Mouse (Mus musculus) Muller cell, postnatal 12 days (primary cell): ENCODE results near the gene Ica1l.
A peak's percentile ranks its signal among the peaks of the same experiment; 100 is the strongest.
"Not testable (repeated sequence)": the region's sequence is repeated elsewhere in the genome, so short reads cannot be mapped to it uniquely, and the experiment has no call there.

Experiments used
- DNase-seq: peaks from one replicate; pipeline ENCODE4 v3.0.0-alpha.2; 2015; ENCODE audit errors: inconsistent ontology term

Ica1l gene

DNA sequence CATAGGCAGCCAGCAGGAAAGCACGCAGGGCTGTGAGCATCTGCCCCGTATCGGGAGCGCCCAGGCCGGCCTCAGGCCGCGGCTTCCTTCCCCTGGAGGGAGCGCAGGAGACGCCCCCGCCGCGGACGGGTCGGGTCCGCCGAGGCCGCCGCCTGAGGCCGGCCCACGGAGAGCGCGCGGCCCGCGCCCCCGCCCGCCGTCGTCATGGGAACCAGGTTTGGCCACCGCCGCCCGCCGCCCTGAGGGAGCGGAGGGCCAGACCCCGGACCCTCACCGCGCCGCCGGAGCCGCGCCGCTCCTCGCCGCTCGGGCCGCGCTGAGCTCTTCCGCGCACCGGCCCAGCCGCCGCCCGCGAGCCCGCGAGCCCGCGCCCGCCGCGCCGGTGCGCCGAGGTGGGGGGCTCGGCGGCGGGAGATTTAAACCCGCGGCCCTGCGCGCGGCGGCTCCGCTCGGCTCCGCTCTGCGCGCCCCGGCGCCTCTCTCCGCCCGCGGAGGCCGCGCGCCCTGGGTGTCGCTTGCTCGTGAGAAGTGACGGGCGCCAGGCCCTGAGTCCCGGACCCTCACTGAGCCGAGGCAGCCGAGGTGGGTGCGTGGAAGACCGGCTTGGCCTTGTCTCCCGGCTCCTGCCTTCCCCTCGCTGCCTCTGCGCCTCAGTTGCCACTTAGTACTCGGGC is at the start of gene Ica1l:
Gene Ica1l, minus strand, starts transcription at position 389 of the 674 bp plus-strand sequence.
- peak; percentile 52 for DNase-seq

DNA sequence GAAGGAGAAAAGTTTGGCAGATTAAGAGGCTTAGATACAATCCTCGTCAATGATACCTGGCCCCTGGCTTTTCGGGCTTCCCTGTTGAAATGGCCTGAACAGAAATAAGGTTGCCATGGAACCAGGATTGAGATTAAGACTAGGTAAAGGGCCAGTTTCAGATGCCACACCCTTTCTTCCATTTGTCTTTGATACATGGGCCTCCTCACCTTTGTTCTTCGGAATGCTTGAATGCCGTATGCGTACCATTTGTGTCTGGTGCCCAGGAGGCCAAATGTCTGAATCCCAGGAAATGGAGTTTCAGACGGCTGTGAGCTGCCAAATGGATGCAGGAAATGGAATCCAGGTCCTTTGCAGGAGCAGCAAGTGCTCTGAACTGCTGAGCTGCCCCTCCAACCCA is 33.4 kb upstream of the Ica1l start:
- no peak for DNase-seq

DNA sequence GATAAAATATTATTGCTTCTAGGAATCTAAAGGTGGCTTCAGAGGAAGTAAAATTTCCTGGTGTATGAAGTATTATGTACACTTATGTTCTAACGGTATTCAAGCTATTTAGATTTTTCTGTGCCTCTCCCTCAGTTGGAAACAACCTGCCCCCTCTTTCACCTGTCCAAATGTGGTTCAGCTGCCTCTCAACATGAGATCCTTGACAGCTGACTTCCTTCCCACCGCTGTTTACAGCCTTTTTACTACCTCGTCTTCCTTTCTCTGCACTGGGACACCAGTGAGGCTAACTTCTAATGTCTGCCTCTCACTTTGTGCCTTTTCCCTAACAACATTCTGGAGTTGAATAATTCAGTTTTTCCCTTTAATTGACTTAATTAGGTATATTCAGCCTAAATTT is 32.6 kb upstream of the Ica1l start:
- DNase-seq = no peak

DNA sequence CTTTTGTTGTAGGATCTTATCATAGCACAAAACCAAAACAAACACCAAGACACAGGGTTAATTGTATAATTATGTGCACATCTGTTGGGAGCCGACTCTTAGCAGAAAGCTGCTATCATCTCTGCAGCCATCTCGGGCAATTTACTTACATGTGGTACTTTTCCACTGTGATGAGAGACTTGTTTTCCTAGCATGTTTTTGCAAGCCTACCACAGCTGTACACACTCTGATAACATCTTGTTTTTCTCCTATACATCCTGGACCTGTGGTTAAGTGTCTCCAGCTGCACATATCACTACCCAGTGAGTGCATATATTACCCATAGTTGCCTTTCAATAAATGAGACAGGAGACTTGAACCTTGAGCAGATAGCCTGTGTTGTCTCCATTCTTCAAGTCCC is 32.0 kb upstream of the Ica1l start:
- DNase-seq = no peak

DNA sequence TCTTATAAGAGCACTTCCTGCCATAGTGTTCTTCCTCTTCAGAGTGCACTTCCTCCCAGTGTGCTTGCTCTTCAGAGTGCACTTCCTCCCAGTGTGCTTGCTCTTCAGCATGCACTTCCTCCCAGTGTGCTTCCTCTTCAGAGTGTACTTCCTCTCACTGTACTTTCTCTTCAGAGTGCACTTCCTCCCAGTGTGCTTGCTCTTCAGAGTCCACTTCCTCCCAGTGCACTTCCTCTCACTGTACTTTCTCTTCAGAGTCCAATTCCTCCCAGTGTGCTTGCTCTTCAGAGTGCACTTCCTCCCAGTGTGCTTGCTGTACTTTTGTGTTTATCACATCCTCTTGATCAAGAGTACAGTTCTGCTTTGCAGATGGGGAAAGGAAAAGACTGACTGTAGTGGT is 27.7 kb upstream of the Ica1l start:
- DNase-seq = not testable (repeated sequence)

DNA sequence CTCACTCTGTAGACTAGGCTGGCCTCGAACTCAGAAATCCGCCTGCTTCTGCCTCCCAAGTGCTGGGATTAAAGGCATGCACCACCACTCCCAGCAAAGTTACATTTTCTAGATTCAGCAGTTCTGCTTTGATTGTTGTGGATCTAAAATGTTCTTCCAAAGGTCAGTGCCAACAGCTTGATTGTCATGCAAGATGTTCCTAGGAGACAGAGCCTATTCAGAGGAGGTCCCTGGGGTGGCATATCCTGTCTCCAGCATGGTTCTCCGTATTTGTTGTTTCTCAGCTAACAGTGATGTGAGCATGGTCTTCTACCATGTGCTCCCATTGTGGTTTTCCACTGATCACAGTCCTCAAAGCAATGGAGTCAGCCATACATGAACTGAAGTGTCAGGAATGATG is 13.3 kb upstream of the Ica1l start:
- DNase-seq = no peak

DNA sequence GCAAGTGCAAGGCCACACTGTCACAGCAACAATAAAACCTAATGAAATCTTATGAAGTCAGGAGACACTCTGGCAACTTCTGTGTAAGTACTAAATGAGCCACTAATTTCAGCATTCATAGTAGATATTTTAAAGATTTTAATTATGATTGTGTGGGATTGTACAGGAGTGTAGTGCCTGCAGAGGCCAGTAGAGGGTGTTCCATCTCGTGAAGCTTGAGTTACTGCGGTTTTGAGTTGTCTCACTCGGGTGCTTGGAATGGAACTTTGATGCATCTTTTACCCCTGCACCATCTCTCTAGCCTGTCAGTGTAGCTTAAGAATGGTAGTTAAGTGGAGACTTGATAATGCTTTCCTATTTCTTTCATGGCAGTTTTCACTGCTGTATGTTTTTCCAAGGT is 11.7 kb upstream of the Ica1l start:
- no peak for DNase-seq

DNA sequence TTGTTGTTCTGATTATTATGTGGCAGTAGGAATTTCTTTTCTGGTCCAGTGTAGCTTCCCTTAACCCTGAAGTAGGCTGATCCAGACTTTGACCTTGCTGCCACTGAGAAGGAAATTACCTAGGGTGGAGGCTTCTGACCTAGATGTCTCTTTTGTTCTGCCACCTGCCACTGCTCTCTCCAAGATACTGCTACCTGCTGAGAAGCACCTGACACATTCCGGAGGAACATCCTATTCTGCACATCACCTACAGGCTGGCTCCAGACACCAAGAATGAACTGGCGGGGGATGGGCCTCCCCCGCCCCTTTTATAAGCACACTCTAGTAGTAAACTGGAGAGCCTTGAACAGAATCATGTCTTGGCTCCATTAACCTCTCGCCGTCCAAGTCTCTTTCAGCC is 4.5 kb upstream of the Ica1l start:
- not testable (repeated sequence) for DNase-seq

DNA sequence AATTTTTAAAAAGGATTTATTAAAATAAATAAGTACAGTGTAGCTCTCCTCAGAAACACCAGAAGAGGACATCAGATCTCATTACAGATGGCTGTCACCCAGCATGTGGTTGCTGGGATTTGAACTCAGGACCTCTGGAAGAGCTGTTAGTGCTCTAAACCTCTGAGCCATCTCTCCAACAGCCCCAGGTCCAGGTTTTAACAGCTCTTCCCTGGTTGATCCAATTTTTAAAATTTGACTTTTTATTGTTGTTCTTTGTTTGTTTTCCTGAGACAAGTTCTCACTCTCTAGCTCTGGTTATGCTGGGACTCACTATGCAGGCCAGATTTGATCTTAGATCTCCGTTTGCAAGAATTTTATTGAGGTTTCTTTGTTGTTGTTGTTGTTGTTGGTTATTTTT is 1.6 kb upstream of the Ica1l start:
- DNase-seq = no peak

DNA sequence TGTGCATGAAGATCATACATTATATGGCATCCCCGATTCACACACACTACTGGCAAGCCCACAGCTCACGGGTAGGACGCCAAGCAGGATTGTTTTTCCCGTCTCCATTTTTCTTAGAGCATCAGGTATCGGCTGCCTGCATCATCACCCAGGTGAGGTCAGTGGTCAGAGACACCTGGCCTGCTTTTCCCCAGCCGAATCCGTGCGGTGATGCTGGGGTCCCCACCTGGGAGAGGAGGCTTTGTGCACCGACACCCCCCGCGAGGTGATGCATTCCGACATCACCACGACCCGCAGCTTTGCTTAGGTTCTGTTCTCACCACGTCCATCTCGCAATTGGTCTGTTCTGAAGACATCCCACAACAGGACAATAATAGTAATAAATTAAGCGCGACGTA is 587 bp downstream of the Ica1l start:
- no peak for DNase-seq

DNA sequence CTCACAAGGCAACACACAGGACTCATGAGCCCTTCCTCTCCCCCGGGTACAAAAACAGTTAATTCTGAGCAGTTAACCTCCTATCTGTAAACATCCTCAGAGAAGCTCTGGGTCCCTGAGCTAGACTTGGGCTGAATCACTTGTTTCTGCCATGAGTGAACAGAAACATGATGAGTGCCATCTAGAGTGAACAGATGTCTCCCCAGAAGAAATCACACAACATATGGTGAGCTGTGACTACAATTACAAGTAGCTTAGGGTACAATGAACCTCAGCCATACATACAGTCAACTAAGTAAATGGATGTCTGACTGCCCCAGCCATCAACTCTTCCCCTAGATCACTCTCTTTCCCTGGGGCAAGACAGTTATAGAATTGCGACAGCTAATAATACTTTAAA is 7.9 kb downstream of the Ica1l start:
- DNase-seq = no peak

DNA sequence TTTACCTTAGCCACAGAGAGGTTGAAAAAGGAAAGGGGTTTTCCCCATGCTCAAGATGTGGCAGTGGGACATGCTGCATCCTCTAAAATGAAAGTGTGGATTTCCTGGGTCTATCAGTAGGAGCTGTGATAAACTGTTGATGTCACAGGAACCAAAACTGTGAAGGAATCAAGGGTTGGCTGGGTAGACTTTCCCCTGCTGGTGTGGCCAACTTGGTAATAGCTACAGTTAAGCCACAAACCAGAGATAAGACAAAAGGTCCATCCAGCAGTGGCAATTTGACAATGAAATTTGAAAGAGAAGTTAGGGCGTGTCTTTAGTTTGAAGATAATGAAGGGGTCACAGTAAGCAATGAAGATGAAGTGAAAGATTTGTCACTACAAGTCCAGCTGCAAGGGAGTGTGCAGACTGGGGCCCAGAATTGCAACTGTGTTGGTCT is 25.9 kb downstream of the Ica1l start:
- no peak for DNase-seq

DNA sequence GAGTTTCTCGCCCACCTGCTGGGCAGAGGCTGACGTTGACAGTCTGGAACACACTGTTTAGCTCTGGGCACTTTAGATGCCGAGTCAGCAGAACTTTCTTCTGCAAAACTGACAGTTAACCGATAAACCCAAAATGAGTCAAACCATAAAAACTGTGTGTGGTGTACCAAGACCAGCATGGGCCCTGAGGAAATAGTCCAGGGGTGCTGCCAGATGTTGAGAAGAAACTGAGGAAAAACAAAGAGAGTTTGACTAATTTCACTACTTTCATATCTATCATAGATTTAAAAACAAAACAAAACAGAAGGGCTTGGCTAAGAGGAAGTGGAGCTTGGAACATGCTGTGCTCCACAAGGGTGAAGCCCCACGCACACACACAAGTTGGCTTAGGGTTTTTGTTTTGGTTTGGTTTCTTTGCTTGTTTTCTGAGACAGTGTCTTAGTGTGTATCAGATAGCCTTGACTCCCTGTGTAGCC is 26.8 kb downstream of the Ica1l start:
- no peak for DNase-seq

DNA sequence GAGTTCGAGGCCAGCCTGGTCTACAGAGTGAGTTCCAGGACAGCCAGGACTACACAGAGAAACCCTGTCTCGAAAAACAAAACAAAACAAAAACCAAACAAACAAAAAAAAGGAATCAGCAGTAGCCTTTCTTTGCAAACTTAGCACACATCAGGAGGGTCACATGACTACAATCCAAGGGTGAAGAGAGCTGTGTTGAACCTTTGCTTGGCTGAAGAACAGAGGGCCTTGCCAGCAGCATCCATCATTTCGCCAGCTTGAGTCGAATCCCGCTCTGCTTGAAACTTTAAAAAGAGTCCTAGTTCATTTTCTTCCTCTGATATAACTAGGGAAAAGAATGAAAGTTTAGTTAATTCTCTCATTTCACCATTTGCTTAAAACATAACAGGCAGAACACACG is 27.5 kb downstream of the Ica1l start:
- no peak for DNase-seq

DNA sequence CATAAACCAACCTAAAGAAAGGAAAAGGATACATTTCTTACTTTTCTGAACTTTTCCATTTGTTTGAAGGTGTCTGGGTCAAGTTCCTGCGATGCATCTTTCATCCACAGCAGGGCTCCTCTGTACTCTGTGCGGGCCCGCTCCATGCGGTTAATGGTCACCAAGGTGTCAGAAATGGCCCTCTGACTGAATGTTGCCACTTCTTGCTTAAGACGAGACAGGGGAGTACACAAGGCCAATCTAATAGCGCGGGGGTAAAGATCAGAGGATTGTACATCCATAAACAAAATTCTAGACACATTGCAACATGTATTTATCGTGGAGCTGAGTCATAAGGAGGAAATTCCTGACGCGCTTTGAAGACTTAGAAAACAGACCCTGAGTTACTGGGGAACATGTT is 29.2 kb downstream of the Ica1l start:
- DNase-seq = no peak

DNA sequence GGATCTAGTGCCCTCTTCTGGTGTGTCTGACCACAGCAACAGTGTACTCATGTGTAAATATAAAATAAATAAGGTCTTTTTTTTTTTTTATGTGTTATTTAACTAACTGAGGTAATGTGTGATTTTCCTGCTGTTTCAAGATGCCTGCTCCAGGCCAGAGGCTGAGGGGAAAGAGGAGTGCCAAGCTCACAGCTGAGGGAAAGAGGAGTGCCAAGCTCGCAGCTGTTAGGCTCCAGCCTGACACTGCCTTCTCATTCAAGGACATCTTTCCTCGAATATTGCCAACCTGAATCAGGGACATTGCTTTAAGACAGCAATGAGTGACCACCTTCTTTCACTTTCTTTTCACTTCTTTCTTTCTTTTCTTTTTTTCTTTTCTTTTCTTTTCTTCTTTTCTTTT is 34.2 kb downstream of the Ica1l start:
- DNase-seq = no peak

DNA sequence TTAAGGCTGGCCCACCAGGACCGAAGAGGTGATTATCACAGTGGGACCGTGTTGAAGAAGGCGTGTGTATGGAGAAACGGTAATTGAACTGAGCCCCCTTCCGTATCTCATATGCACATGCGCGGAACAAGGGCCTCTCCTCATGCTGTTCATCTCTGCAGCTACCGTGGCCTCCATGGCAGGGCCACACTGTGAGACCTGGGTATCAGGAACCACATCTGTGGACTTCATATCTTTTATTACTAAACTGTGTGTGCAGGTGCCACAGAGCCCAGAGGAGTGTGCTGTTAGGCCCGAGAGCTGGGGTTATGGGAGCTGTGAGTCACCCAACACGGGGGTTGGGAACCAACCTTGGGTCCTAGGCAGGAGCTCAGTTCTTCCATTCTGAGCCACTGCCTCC is 35.6 kb downstream of the Ica1l start:
- no peak for DNase-seq

DNA sequence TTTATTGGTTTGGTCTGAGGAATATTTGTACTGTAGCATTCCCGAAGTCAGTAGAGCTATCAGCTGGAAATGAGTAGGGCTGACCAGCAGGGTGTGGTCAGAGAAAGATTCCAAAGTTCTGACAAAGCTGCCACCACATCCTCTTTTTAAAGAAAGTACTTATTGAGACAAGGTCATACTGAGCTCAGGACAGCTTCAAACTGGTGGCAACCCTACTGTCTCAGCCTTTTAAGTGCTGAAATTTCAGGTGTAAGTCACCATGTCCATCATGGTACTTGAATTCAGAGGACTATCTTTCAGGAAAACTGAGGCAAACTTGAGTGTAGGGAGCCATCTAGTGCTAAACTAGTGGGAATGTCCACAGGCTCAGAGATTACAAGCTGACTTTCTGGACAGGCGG is 42.7 kb downstream of the Ica1l start:
- peak; percentile 68 for DNase-seq

DNA sequence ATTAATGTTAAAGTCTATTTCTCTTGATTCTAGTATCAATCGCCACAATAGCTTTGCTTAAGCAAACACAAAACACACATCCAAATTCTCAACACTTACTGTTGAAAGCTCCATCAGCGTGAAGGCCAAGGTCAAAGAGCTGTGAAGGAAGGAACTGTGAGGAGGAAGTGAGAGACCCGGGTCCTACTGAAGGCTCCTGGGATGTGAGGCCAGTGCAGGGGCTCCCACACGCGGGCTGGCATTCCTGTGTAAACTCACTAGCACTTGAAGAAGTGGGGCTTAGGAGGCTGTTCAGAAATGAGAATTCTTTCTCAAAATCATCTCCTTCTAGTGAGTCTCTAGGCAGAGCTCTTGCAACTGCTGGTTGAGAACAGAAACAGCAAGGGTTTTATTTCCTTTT is 45.6 kb downstream of the Ica1l start:
- DNase-seq = no peak

DNA sequence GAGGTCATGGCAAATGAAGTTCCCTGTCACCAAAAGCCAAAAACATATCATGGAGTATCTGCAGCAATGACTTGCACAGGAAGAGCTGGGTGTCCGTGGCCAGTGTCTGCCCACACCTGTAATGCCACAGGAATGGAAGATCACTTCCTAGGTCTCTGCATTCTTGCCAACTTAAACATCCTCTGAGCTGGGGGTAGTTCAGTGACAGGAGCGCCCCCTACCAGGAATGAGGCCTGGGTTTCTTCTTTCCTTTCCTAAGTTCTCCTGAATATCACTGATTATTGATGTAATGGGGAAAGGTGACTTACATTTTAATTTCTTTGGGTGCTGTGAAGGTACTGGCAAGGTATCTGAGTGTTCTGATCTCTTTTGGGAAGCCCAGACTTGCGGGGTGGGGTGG is 47.3 kb downstream of the Ica1l start:
- DNase-seq = no peak

DNA sequence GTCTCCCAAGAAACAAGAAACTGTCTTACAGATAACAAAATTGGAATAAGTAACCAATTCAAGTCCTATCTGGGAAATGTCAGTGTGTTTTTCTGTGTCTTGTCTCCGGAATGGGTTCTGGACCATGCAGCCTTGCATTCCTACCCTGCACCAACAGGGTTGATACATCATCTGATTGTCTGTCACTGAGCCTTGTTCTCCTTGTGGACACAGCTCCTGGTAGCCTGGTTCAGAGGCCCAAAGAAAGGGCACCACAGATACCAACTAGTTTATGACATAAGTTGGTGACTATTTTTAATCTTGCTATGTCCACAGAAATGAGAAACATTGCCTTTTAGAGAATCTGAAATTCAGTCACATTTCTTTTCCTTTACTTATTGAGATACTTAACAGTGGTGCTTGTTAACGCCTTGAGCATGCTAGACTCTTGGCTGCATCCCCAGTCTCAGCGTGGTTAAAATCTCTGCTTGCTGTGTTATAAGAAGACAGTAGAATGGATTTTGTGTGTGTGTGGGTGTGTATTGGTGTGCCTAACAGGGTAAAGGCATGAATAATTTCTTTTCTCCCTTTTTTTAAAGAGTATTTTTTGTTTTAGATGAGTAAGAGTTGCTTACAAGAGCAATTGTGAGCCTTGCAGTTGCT is 55.5 kb downstream of the Ica1l start:
- peak; percentile 4 for DNase-seq

DNA sequence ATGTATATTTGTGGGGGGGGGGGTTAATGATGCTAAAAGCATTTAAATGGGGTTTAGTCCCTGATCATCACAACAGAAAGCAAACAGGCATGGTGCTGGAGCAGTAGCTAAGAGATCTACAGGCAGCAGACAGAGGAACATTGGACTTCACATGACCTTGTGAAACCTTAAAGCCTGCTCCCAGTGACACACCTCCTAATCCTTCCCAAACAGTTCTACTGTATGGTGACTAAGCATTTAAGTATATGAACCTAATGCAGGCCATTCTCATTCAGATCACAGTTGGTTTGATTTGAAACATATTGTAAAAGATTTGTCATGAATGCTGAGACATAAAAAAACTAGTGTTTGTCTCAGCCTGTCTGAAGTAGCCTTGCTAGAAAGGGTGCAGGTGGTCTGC is 56.4 kb downstream of the Ica1l start:
- no peak for DNase-seq

DNA sequence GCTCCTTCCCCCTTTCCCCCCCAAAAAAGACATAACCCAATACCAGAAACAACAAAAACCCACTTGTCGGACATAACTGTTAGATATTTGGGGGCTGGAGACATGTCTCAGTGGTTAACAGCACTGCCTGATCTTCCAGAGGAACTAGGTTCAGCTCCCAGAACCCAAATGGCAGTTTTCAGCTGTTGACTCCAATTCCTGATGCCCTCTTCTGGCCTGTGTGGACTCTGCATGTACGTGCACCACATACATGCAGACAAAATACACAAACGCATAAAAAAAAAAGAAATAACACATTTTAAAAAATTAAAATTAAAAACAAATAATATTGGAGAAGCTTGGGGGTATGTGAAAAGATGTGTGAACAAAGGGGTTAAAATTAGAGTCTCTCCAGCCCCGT is 75.7 kb downstream of the Ica1l start:
- no peak for DNase-seq
